Mouse (Mus musculus): ENCODE results near the gene Arfgef2.

The Arfgef2 gene

DNA sequence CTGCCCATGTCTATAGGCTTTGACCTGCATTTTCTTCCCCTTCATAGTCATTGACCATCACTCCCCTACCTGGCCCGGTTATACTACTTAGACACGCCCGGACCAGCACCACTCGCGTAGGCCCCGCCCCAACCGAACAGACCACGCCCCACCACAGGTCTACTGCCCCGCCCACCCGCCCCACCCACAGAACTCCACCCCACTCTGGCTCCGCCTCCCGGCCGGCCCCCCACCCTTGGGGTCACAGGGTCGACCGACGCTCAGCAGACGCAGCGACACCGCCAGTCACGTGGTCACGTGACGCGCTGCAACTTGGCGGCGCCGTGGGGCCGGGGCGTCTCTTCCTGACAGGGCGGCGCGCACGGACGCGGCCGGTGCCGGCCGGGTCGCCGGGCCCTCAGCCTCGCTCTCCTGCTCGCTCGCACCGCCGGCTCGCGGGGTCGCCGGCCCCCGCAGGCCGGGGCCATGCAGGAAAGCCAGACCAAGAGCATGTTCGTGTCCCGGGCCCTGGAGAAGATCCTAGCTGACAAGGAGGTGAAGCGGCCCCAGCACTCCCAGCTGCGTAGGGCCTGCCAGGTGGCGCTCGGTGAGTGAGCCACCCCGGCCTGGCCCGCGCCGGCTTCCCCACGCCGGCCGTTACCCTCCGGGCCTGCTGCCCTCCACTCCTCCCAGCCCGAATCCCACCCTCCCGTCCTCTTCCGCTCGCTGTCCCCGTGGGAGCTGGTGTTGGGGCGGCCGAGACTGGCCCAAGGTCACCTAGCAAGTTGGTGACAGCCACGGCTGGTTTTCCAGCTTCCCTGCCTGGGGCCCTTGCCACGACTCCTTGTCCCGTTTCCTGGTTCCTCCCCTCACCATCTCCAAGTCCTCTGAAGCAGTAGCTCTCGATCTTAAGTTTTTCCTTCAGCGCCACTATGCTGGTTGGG is at the start of gene Arfgef2:
Arfgef2 (plus strand) TSS at position 339 of the 923 bp plus-strand sequence.
- DNase-seq = peak; percentile 87

GRCm38 (mm10) chr2:166757969-166758368 is 47.4 kb upstream of the Arfgef2 start:
- no peak for DNase-seq

- DNase-seq = no peak
These were observed 41.3 kb upstream of the Arfgef2 start for GRCm38 (mm10) chr2:166764051-166764450.

GRCm38 (mm10) chr2:166767591-166767990 is 37.8 kb upstream of the Arfgef2 start:
- no peak for DNase-seq

- no peak for DNase-seq
These were observed 34.0 kb upstream of the Arfgef2 start for GRCm38 (mm10) chr2:166771396-166771795.

- no peak for DNase-seq
These were observed 31.8 kb upstream of the Arfgef2 start for GRCm38 (mm10) chr2:166773587-166773986.

GRCm38 (mm10) chr2:166774275-166774674 is 31.1 kb upstream of the Arfgef2 start:
- no peak for DNase-seq

- DNase-seq = no peak
These were observed 30.0 kb upstream of the Arfgef2 start for GRCm38 (mm10) chr2:166775357-166775893.

DNA sequence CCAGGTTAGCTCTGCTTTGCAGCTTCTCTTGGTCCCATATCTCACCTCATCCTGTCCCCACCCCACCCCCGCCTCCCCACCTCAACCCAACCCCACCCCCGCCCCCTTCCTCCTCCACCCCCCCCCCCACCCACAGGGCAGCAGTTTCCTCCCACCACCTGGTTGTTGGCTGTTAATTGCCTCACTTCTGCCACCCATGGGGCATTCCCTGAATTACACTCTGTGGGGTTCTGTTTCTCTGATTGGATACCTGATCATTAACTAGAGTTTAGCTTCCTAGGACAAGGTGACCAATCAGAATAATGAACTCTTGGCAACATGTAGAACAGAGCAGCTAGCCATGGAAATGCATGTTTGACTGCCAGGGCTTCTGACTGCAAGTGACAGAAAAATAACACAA is 29.1 kb upstream of the Arfgef2 start:
- DNase-seq = no peak

DNA sequence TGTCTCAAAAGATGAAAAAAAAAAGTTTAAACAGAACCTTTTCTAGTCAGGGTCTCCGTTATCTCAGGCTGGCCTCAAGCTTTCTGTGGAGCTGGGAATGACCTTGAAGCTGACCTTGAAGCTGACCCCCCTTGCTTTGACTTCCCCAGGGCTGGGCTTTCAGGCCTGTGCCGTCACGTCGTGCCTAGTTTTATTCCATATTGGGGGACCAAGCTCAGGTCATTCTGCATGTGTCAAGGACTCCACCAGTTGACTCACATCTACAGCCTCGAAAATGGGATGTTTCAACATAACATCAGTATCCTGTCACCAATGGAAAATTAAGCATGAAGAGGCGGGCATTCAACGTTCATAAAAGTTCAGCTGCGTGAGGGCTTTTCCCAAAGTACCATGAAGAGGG is 25.4 kb upstream of the Arfgef2 start:
- DNase-seq = no peak

- DNase-seq = peak; percentile 75
These were observed 24.3 kb upstream of the Arfgef2 start for GRCm38 (mm10) chr2:166780980-166781578.

GRCm38 (mm10) chr2:166784376-166784775 is 21.0 kb upstream of the Arfgef2 start:
- DNase-seq = no peak

DNA sequence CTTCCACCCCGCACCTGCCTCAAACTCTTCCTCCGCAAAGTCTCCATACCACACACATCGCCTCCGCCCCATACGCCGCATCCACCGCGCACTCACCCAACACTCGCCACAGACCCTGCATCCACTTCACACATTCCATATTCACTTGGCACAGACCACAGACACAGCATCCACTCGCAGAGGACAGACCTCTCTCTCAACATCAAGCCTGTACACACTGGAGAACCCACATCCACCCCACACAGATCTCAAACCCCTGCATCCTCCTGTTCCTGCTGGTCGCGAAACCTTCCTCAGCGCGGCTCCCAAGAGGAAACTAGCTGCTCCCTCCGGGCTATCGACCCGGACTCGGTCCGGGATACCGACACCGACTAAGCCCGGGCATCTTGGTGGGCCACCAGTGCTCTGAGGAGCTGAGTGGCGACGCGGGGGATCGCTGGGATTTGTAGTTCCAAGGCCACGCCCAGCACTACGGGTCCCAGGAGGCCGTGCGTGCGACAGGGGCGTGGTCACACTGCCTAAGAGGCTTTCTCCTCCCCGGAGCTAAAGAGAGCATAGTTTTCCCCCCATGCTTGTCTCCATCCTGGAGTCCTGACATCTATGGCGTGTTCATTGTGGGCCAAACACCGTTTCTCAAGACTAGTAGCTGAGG is 18.9 kb upstream of the Arfgef2 start:
- peak; percentile 89 for DNase-seq

DNA sequence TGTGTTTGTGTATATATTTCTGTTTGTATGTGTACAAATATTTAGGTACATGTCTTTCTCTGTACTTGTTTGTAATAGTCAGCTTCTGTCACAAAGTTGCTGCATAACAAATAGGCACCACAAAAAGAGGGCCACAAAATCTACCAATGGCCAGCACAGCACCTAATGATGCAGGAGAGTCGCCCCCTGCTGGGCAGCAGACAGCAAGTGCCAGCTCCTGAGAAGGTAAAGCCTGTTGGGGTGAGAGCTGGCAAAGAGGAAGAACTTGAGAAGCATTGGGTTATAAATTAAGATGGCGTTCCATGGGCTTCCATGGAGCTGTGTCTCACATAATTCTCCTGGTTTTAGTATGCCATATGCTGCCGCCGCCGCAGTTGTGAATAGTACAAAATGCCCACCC is 13.7 kb upstream of the Arfgef2 start:
- no peak for DNase-seq

DNA sequence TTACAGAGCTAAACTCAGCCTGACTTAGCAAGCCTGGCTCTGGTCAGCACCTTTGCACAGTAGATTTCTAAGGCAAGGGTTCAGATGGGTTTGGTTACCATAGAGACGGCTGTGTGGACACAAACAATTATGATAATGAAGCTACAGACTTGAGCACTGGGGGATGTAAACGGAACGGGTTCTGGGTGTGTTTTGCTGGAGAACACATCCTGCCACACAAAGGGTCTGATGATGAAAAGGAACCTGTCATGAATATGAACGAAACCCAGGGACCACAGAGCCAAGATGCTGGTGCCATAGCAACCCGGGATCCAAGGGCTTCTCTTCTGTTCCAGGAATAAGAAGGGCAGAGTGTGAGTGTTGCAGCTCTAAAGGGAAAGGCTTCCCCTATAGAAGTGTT is 13.0 kb upstream of the Arfgef2 start, which contains the start of gene Trp53rkb:
Trp53rkb (plus strand) TSS at position 177 of the 400 bp plus-strand sequence.
- no peak for DNase-seq

DNA sequence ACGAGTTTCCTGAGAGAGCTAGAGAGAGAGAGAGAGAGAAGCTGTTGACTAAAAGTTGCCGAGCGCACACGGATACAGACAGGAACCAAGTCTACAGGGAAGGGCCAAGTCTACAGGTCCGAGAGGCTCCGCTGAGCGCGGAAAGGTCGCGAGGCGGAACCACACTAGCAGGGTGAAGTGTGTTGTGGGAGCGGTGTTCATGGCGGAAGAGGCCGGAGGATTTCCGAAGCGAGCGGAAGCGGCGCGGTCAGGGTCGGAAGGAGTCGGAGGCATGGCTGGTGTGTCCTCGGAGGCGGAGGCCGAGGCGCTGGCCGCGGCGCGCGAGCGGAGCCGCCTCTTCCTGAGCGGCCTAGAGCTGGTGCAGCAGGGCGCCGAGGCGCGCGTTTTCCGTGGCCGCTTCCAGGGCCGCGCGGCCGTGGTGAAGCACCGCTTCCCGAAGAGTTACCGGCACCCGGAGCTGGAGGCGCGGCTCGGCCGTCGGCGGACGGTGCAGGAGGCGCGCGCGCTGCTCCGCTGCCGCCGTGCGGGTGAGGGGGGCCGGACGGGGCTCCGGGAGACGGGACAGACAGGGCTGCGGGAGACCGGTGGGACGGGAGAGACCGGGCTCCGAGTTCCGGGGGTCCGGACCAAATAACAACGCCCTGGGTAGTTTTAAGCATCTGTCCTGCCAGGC is 11.7 kb upstream of the Arfgef2 start:
- peak; percentile 81 for DNase-seq

- DNase-seq = no peak
These were observed 5.5 kb upstream of the Arfgef2 start for GRCm38 (mm10) chr2:166799615-166800472.

- no peak for DNase-seq
These were observed 4.9 kb upstream of the Arfgef2 start for GRCm38 (mm10) chr2:166800473-166800857.

GRCm38 (mm10) chr2:166801436-166801835 is 4.0 kb upstream of the Arfgef2 start:
- DNase-seq = no peak

- no peak for DNase-seq
These were observed 2.1 kb upstream of the Arfgef2 start for GRCm38 (mm10) chr2:166803298-166803697.

DNA sequence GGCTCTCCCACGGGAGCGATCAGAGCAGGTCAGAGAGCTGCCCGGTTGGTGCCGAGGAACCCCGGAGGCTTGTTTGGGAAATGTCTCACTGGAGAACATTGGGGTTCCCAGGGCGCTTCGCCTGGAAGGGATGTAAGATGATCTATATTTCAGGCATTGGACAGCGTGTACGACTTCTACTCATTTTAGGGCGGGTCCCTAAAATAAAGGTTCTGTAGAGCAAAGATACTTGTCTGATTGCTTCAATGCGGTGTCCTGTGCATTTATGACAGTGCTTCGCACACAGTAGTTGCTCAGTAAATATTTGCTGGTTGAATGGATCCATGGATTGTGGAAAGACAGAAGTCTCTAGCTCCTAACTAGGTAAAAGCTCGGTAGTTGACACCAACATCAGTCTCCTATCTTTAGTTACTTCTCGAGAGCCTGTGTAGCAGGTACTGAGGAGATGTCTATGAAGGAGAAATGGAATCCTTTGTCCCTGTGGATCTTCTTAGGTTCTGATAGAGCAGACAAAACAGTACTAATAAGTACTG is 851 bp downstream of the Arfgef2 start:
- no peak for DNase-seq
